In the genomic region with DNA sequence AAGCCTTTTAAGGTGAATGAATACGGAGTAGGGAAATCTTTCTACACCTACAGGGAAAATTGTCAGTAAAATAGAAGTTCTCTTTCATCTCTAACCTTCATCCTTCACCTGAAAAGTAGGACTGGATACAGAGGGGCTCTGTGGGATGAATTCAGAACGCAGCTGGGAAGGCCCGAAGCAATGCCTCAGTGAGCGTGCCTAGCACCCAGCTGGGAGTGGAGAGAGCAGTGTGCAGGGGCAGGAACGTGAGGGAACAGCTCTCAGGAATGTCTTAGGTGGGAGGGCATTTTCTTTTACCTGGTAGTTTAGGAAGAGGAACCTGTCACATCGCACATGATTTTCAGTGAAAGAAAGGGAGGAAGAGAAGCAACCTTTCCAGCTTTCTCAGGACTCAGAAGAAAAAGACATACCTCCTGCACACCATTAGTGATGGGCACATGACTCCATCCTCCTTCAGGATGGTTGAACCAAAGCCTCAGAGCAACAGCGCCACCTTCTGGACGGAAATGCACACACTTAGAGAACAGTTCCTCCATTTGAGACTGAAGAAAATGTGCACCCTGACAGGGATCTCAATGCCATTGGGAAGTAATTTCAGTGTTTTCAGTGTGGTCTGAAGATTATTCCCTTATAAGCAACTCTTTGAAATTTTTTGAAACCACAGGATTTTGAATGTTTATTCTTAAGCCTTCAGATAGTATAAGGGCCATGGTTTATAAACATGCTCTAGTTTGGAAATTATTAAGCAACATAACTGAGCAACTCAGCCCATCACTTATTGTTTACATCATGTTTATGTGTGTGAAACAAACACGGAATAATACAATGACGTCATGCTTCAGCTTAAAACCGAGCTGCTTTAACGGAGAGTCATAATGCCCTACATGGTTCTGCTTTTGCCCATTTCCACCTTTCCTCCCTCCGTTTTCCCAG, we compare ENCODE assay signal across 8 mouse cellular contexts.
DNase-seq lines count a peak whose midpoint lies in the region; ATAC-seq and TF ChIP-seq lines count a peak whose summit lies in the region.

No protein-coding gene starts in this region.

- no peak overlapping the region for H3K4me3 ChIP-seq in limb, embryonic 10.5 days
- no peak overlapping the region for H3K4me3 ChIP-seq in midbrain, postnatal 0 days (ENCODE audit: low read depth, low read length)
- H3K4me3 ChIP-seq in stomach, embryonic 16.5 days (replicated peaks; ENCODE audit: low read length): no peak overlapping the region

- H3K27ac ChIP-seq in limb, embryonic 10.5 days: no peak overlapping the region
- H3K27ac ChIP-seq in midbrain, postnatal 0 days (ENCODE audit: low read depth, low read length): no peak overlapping the region
- H3K27ac ChIP-seq in stomach, embryonic 16.5 days (ENCODE audit: low read length): no peak overlapping the region

- intact Hi-C loops in gastrocnemius, postnatal 36 days (cut with DNase I): loop anchor here (5.0 kb wide), 2 partner anchors 230 to 530 kb away; no protein-coding TSS in a partner anchor

- ATAC-seq in midbrain, postnatal 0 days (ENCODE audit: low FRiP score): peak; percentile 69; the same call in 1 of the 2 replicates
- ATAC-seq in stomach, embryonic 16.5 days (ENCODE audit: insufficient read depth, low FRiP score): peak; percentile 50; the same call in 1 of the 2 replicates

- no peak overlapping the region for H3K4me2 ChIP-seq in midbrain, postnatal 0 days (ENCODE audit: low read depth, low read length, poor library complexity, severe bottlenecking)
- H3K4me2 ChIP-seq in stomach, embryonic 16.5 days (ENCODE audit: low read depth, low read length): no peak overlapping the region

- peak; percentile 4 for DNase-seq in 3134 (ENCODE audit: extremely low read depth, insufficient read length, low spot score)
- peak; percentile 76 to 77 for DNase-seq in adrenal gland, adult 18-20 months (ENCODE audit: low spot score in 2 of 2)
- DNase-seq in embryo, embryonic 10.5 days (ENCODE audit: low spot score): peak; percentile 93
- peak; percentile 56 to 66 for DNase-seq in gastrocnemius, postnatal 36 days
- DNase-seq in kidney, adult 11 months: peak; percentile 15
- DNase-seq in limb, embryonic 10.5 days (ENCODE audit: low spot score): peak; percentile 91
- peak; percentile 87 for DNase-seq in midbrain, postnatal 0 days (ENCODE audit: low spot score)

- WGBS in limb, embryonic 10.5 days: 35% methylated on average over 13 of the region's 13 CpGs
- WGBS in midbrain, postnatal 0 days: 32% methylated on average over 13 of the region's 13 CpGs
- WGBS in stomach, embryonic 16.5 days: 29% methylated on average over 13 of the region's 13 CpGs

- peaks cover 8% of the 10 kb centered on the region; the same call in 1 of the 2 replicates for H3K4me1 ChIP-seq in limb, embryonic 10.5 days
- H3K4me1 ChIP-seq in midbrain, postnatal 0 days (ENCODE audit: insufficient read depth, low read length): no peaks in the 10 kb centered on the region
- H3K4me1 ChIP-seq in stomach, embryonic 16.5 days (ENCODE audit: control insufficient read depth, insufficient read depth, low read length): peaks cover 3% of the 10 kb centered on the region; the same call in 1 of the 2 replicates

- TF ChIP-seq CTCF in midbrain, postnatal 0 days (IDR thresholded peaks at IDR 0.05): peak; percentile 97

- no peak overlapping the region for H3K9ac ChIP-seq in midbrain, postnatal 0 days (replicated peaks; ENCODE audit: low read length, poor library complexity, severe bottlenecking)
- no peak overlapping the region for H3K9ac ChIP-seq in stomach, embryonic 16.5 days (ENCODE audit: low read length)

- no peaks in the 10 kb centered on the region for H3K27me3 ChIP-seq in limb, embryonic 10.5 days (ENCODE audit: low read depth, poor library complexity, severe bottlenecking)
- H3K27me3 ChIP-seq in midbrain, postnatal 0 days (ENCODE audit: insufficient read depth, low read length): no peaks in the 10 kb centered on the region
- H3K27me3 ChIP-seq in stomach, embryonic 16.5 days (ENCODE audit: control insufficient read depth, insufficient read depth, low read length): no peaks in the 10 kb centered on the region

- no peaks in the 10 kb centered on the region for H3K9me3 ChIP-seq in limb, embryonic 10.5 days (replicated peaks)
- no peaks in the 10 kb centered on the region for H3K9me3 ChIP-seq in midbrain, postnatal 0 days (ENCODE audit: low read length)
- H3K9me3 ChIP-seq in stomach, embryonic 16.5 days (replicated peaks; ENCODE audit: control insufficient read depth, low read length): no peaks in the 10 kb centered on the region

- no peaks in the 10 kb centered on the region for H3K36me3 ChIP-seq in limb, embryonic 10.5 days
- H3K36me3 ChIP-seq in midbrain, postnatal 0 days (ENCODE audit: insufficient read depth, low read length): no peaks in the 10 kb centered on the region
- no peaks in the 10 kb centered on the region for H3K36me3 ChIP-seq in stomach, embryonic 16.5 days (ENCODE audit: control insufficient read depth, insufficient read depth, low read length)

Comparison
In these comparisons a context has a peak if more than half of its experiments do, and no peak if none do; other contexts are left out.
1. DNase-seq: peak in every context shown above with its lines; median percentile 93 in embryo, embryonic 10.5 days; 91 in limb, embryonic 10.5 days; 87 in midbrain, postnatal 0 days; 76 in adrenal gland, adult 18-20 months; 61 in gastrocnemius, postnatal 36 days; 15 in kidney, adult 11 months; 4 in 3134.